Comparison of ENCODE assay signal across 8 mouse cellular contexts in the genomic region with DNA sequence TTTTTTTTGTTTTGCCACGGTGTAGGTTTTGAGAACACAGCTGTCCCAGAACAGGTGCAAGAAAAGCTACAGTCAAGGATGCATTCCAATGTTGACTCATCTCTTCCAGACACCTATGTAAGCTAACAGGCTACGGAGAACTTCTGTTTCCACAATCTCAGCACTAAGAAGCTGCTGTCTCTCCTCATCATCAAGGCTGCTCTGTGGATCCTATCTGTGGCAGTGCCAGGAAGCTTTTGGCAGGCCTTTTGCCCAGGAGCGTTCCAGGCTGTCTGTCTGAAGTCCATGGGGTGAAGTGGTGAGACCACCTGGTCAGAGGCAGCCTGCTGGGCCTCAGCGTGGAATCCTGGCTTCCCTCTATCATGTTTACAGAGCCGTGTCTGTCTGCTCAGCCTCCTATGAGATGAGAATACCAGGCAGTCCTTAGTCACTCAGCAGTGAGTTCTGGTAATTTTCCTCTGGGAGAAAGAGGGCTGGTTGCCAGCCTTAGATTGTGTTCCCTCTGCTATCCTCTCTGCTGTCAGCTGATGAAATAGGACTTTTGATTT.
DNase-seq lines count a peak whose midpoint lies in the region.

No protein-coding gene starts in this region.

- DNase-seq in frontal cortex, postnatal 36 days (ENCODE audit: low spot score in 2 of 2), result peak; percentile 58 to 73
- DNase-seq in frontal cortex, postnatal 14 days (ENCODE audit: low spot score in 2 of 2), result no peak
- peak; percentile 79 for DNase-seq in adrenal gland, adult 2 months
- peak; percentile 25 for DNase-seq in gastrocnemius, postnatal 10 days
- peak; percentile 33 to 35 for DNase-seq in kidney, adult 8-10 months
- DNase-seq in left cerebral cortex, postnatal 36 days (ENCODE audit: low spot score in 2 of 2), result peak; percentile 54 to 65
- peak; percentile 37 for DNase-seq in yolk sac, embryonic 10.5 days (ENCODE audit: low spot score)
- no peak for DNase-seq in B cell, adult 2 months

- intact Hi-C loops in left cerebral cortex, postnatal 36 days (cut with DNase I), result no loop called here

Comparison
In these comparisons a context has a peak if more than half of its experiments do, and no peak if none do; other contexts are left out.
1. DNase-seq: peak in frontal cortex, postnatal 36 days (2 of 2), adrenal gland, adult 2 months (single experiment), gastrocnemius, postnatal 10 days (single experiment), kidney, adult 8-10 months (2 of 2), left cerebral cortex, postnatal 36 days (2 of 2) and yolk sac, embryonic 10.5 days (single experiment); none in frontal cortex, postnatal 14 days (0 of 2) and B cell, adult 2 months (0 of 2).